Mouse (Mus musculus): ENCODE measurements around the gene Hnrnpm. TPM values are rescaled to one million over a fixed set of nuclear protein-coding genes. Genes with fewer than 3 reads are reported as not detected.

Hnrnpm gene
- total and polyA plus RNA-seq, 3 experiments: 203 to 473 (median 420) TPM

GRCm38 (mm10) chr17:33637516-33638276 lies 49.0 kb downstream of the Hnrnpm start, which contains the start of gene Pram1:
Gene Pram1 (plus strand): TSS chr17:33638056.
- TF ChIP-seq ZC3H11A (IDR thresholded peaks at IDR 0.05; ENCODE audit: low read depth, low read length): no peak
- Histone ChIP-seq H3K4me3 (ENCODE audit: control insufficient read depth in 1 of 2, insufficient read depth in 1 of 2, low read depth in 2 of 2, low read length in 2 of 2) (no peak within 1 kb of the TSS), H3K9me3 (replicated peaks; ENCODE audit: insufficient read depth, low read length) (no peaks in the 10 kb centered on the region), H3K36me3 (ENCODE audit: control insufficient read depth in 1 of 2, insufficient read depth in 2 of 2, low read length in 2 of 2) (peaks cover 0 to 4% of the 10 kb centered on the region in 2 experiments; a peak in 2 of 4 replicates), H3K4me1 (ENCODE audit: control insufficient read depth in 1 of 2, insufficient read depth in 2 of 2, low read length in 2 of 2) (peaks cover 6 to 7% of the 10 kb centered on the region in 2 experiments; a peak in 3 of 4 replicates), H3K9ac (ENCODE audit: control insufficient read depth, low read depth, low read length, poor library complexity, severe bottlenecking) (no peak within 1 kb of the TSS), H3K27me3 (ENCODE audit: control insufficient read depth in 1 of 2, insufficient read depth in 2 of 2, low read length in 2 of 2) (no peaks in the 10 kb centered on the region), H3K27ac (ENCODE audit: control insufficient read depth, low read depth, low read length) (no peak within 1 kb of the TSS), H3K79me2 (ENCODE audit: control insufficient read depth, insufficient read depth, low read length, poor library complexity) (no peaks in the 10 kb centered on the region)
- no peak for DNase-seq (ENCODE audit: low read depth, low spot score)

- Histone ChIP-seq H3K27ac (ENCODE audit: control insufficient read depth, low read depth, low read length) (no peak overlapping the region), H3K27me3 (ENCODE audit: control insufficient read depth in 1 of 2, insufficient read depth in 2 of 2, low read length in 2 of 2) (no peaks in the 10 kb centered on the region), H3K4me3 (ENCODE audit: control insufficient read depth in 1 of 2, insufficient read depth in 1 of 2, low read depth in 2 of 2, low read length in 2 of 2) (no peak overlapping the region), H3K9me3 (replicated peaks; ENCODE audit: insufficient read depth, low read length) (no peaks in the 10 kb centered on the region), H3K9ac (ENCODE audit: control insufficient read depth, low read depth, low read length, poor library complexity, severe bottlenecking) (no peak overlapping the region), H3K79me2 (ENCODE audit: control insufficient read depth, insufficient read depth, low read length, poor library complexity) (no peaks in the 10 kb centered on the region), H3K4me1 (ENCODE audit: control insufficient read depth in 1 of 2, insufficient read depth in 2 of 2, low read length in 2 of 2) (peaks cover 6 to 7% of the 10 kb centered on the region in 2 experiments; a peak in 3 of 4 replicates), H3K36me3 (ENCODE audit: control insufficient read depth in 1 of 2, insufficient read depth in 2 of 2, low read length in 2 of 2) (peaks cover 0 to 4% of the 10 kb centered on the region in 2 experiments; a peak in 2 of 4 replicates)
- TF ChIP-seq TAL1 (IDR thresholded peaks at IDR 0.05; ENCODE audit: low read length): no peak
- no peak for TF ChIP-seq KAT2A (conservative IDR thresholded peaks at IDR 0.05; ENCODE audit: low read depth, low read length)
- TF ChIP-seq UBTF (IDR thresholded peaks at IDR 0.05; ENCODE audit: borderline replicate concordance, insufficient read depth, low read depth, low read length): no peak
- TF ChIP-seq HCFC1 (IDR thresholded peaks at IDR 0.05; ENCODE audit: low read depth, low read length): no peak
- TF ChIP-seq BHLHE40 (IDR thresholded peaks at IDR 0.05; ENCODE audit: borderline replicate concordance, low read depth, low read length): no peak
- TF ChIP-seq MYB (IDR thresholded peaks at IDR 0.05; ENCODE audit: low read depth, low read length): no peak
- TF ChIP-seq POLR2AphosphoS5 (IDR thresholded peaks at IDR 0.05; ENCODE audit: borderline replicate concordance, low read depth, low read length): no peak
- TF ChIP-seq ZC3H11A (IDR thresholded peaks at IDR 0.05; ENCODE audit: low read depth, low read length): no peak
- TF ChIP-seq MAX (IDR thresholded peaks at IDR 0.05; ENCODE audit: low read length): no peak
- TF ChIP-seq ELF1 (IDR thresholded peaks at IDR 0.05; ENCODE audit: low read depth, low read length): no peak
- TF ChIP-seq TBP (IDR thresholded peaks at IDR 0.05; ENCODE audit: low read depth, low read length): no peak
- TF ChIP-seq SIN3A (IDR thresholded peaks at IDR 0.05; ENCODE audit: low read length): no peak
- no peak for TF ChIP-seq MAZ (IDR thresholded peaks at IDR 0.05; ENCODE audit: low read depth, low read length)
- no peak for TF ChIP-seq MYC (IDR thresholded peaks at IDR 0.05; ENCODE audit: low read depth, low read length)
- no peak for TF ChIP-seq MAFK (IDR thresholded peaks at IDR 0.05; ENCODE audit: borderline replicate concordance, low read depth, low read length)
- no peak for TF ChIP-seq CHD2 (IDR thresholded peaks at IDR 0.05; ENCODE audit: low read length)
- no peak for TF ChIP-seq SMC3 (IDR thresholded peaks at IDR 0.05; ENCODE audit: low read depth, low read length)
- no peak for TF ChIP-seq GATA1 (IDR thresholded peaks at IDR 0.05; ENCODE audit: low read depth, low read length)
- TF ChIP-seq JUND (IDR thresholded peaks at IDR 0.05; ENCODE audit: low read depth, low read length): no peak
- TF ChIP-seq NRF1 (IDR thresholded peaks at IDR 0.05; ENCODE audit: insufficient read depth, low read depth, low read length, poor library complexity, severe bottlenecking): no peak
- no peak for DNase-seq (ENCODE audit: low read depth, low spot score)
These were observed 49.6 kb downstream of the Hnrnpm start for GRCm38 (mm10) chr17:33637038-33637437.
